Mouse (Mus musculus) midbrain, embryonic 13.5 days (tissue): ENCODE results near the gene Mmel1. TPM values are rescaled to one million over a fixed set of nuclear protein-coding genes. Genes with fewer than 3 reads are reported as not detected.

Experiments used
- ATAC-seq: fragments of 200-750 bp; cut with Nextera tagmentation; 2 replicates; pipeline ENCODE4 v1.8.0; 2017; ENCODE audit warnings: mild to moderate bottlenecking, moderate TSS enrichment, moderate library complexity
- H3K27ac ChIP-seq: fragments of 300-500 bp; sonication (generic); 2 replicates; pipeline ENCODE4 v1.5.1; 2015; ENCODE audit warnings: inconsistent platforms, mild to moderate bottlenecking, moderate library complexity
- H3K27me3 ChIP-seq: fragments of 300-500 bp; sonication (generic); 2 replicates; pipeline ENCODE4 v1.6.1; 2015; ENCODE audit warnings: mild to moderate bottlenecking, inconsistent platforms
- H3K36me3 ChIP-seq: fragments of 300-500 bp; sonication (generic); 2 replicates; pipeline ENCODE4 v1.6.1; 2015; ENCODE audit warnings: mild to moderate bottlenecking, inconsistent platforms
- H3K4me1 ChIP-seq: fragments of 300-500 bp; sonication (generic); replicated peaks from 2 replicates; pipeline ENCODE4 v1.6.1; 2015; ENCODE audit warnings: inconsistent platforms
- H3K4me2 ChIP-seq: fragments of 300-500 bp; sonication (generic); replicated peaks from 2 replicates; pipeline ENCODE4 v1.6.1; 2015; ENCODE audit warnings: moderate library complexity, mild to moderate bottlenecking, inconsistent platforms
- H3K4me3 ChIP-seq: fragments of 300-500 bp; sonication (generic); replicated peaks from 2 replicates; pipeline ENCODE4 v1.5.1; 2015; ENCODE audit warnings: mild to moderate bottlenecking, inconsistent platforms
- H3K9ac ChIP-seq: fragments of 300-500 bp; sonication (generic); replicated peaks from 2 replicates; pipeline ENCODE4 v1.6.1; 2015; ENCODE audit warnings: mild to moderate bottlenecking, inconsistent platforms
- H3K9me3 ChIP-seq: fragments of 300-500 bp; sonication (generic); 2 replicates; pipeline ENCODE4 v1.6.1; 2016; ENCODE audit warnings: mild to moderate bottlenecking, inconsistent platforms
- WGBS: fragments of 180-500 bp; shearing (Covaris S2); methylation state at CpG from one replicate; pipeline ENCODE4 v1.1.7; 2015; 5-methylcytosine and 5-hydroxymethylcytosine counted together
- polyA plus RNA-seq: library from polyadenylated mRNA; unstranded; fragments of >200 nt; fragmentation: Nextera tagmentation; extraction: Ambion mirVana; gene quantifications from 2 replicates; pipeline ENCODE4 v1.2.1, GENCODE M21; 2015

Mmel1 gene
- polyA plus RNA-seq, 1 experiment from 2014 or later: 0.35 TPM

DNA sequence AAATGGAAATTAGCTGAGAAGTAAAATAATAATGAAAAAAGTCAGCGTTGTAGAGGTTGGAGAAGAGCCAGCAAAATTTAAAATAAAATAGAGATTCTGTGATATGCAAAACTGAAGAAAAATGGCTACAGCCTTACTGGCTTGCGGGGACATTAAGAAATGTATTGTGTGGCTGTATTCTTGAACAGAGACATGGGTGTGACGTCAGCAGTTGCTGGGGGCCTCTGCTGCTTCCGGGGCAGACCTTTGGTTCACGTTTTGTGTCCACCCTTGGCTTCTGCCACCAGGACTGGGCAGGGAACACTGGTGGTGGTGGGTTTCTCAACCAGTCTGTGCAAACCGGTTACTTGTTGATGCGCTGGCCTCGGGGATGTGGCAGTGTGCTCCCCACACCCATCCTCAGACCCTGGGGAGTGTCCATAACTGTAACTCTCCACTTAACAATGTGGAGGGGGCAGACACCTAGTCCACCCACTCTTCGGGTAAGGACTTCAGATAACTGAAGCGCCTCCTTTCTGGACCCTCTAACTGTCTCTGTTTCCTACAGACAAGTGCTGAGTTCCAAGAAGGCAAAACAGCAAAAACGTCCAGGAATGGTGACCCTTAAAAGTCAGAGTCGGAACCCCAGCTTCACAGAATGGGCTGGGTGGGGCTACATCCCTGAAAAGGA lies 14.6 kb upstream of the Mmel1 start:
- Histone ChIP-seq H3K27me3 (peaks cover 52% of the 10 kb centered on the region), H3K9ac (peak overlapping the region; percentile 72; the same call in 1 of the 2 replicates), H3K4me3 (peak overlapping the region; percentile 51)

DNA sequence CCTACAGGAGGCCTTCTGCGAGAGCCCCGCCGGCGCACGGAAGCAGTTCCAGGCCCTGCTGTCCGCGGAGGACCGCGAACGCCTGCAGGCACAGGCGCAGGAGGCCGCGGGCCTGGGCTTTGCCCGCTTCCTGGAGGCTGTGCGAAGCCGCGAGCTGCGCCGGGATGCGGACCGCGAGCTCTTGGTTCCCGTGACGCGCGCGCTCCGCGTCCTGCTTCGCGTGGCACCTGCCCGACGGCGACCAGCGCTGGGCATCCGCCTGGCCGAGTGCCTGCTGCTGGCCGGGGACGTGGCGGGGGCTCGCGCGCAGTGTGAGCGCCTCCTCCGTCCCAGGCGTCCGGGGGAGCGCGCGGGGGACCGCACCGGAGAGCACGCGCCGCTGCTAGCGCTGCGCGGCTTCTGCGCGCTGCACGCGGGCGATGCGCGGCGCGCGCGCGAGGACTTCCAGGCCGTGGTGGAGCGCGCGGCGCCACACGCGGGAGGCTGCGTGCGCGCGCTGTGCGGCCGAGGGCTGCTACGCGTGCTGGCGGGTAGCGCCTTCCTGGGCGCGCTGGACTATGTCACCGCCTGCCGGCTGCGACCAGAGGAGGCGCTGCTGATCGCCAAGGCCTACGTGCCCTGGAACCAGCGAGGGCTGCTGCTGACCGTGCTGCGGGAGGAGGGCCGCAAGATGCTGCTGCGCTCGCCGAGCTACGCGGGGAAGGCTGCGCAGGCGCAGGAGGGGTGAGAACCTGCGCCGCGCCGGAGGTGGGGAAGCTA lies 13.5 kb upstream of the Mmel1 start:
- H3K27ac ChIP-seq: peak overlapping the region; percentile 90
- peak overlapping the region; percentile 72 for H3K9ac ChIP-seq
- H3K9me3 ChIP-seq: no peaks in the 10 kb centered on the region
- peak overlapping the region; percentile 79 for H3K4me2 ChIP-seq
- H3K4me3 ChIP-seq: peak overlapping the region; percentile 51
- H3K27me3 ChIP-seq: peaks cover 57% of the 10 kb centered on the region
- ATAC-seq: peak; percentile 98
- H3K36me3 ChIP-seq: no peaks in the 10 kb centered on the region
- peaks cover 13% of the 10 kb centered on the region for H3K4me1 ChIP-seq
- WGBS: under 1% methylated on average over 107 of the region's 110 CpGs

More for the DNA sequence above, 14.6 kb upstream of the Mmel1 start:
- H3K4me1 ChIP-seq: peaks cover 13% of the 10 kb centered on the region
- peak overlapping the region; percentile 79 for H3K4me2 ChIP-seq
- no peak overlapping the region for H3K27ac ChIP-seq
- no peaks in the 10 kb centered on the region for H3K36me3 ChIP-seq
- H3K9me3 ChIP-seq: no peaks in the 10 kb centered on the region
- 60% methylated on average over 12 of the region's 12 CpGs for WGBS
- ATAC-seq: no peak

DNA sequence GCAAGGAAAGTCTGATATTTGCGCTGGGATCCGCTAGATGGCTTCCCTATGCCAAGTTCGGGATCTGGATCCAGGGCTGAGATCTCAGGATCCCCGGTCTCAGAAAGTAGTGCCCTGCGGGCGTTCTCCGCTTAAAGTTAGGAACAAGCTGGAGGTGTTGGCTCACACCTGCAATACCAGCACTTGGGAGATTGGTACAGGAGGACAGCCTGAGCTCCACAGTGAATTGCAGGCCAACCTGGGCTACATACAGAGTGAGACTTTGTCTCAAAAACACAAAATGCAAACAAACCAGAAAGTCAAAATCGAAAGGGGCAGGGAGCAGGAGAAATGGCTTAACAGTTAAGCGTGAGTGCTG lies 12.9 kb upstream of the Mmel1 start:
- H3K4me3 ChIP-seq: peak overlapping the region; percentile 51
- H3K27me3 ChIP-seq: peaks cover 62% of the 10 kb centered on the region
- peaks cover 13% of the 10 kb centered on the region for H3K4me1 ChIP-seq
- 15% methylated on average over 9 of the region's 9 CpGs for WGBS
- ATAC-seq: peak; percentile 55; the same call in 1 of the 2 replicates
- peak overlapping the region; percentile 79 for H3K4me2 ChIP-seq
- H3K36me3 ChIP-seq: no peaks in the 10 kb centered on the region
- peak overlapping the region; percentile 90; the same call in 1 of the 2 replicates for H3K27ac ChIP-seq
- no peaks in the 10 kb centered on the region for H3K9me3 ChIP-seq
- H3K9ac ChIP-seq: peak overlapping the region; percentile 72; the same call in 1 of the 2 replicates

- Histone ChIP-seq H3K4me1 (peaks cover 13% of the 10 kb centered on the region), H3K4me3 (0 out of 2 replicates have a peak overlapping the region, but pooled peaks have one; percentile 51), H3K27me3 (peaks cover 62% of the 10 kb centered on the region), H3K4me2 (peak overlapping the region; percentile 79), H3K9ac (0 out of 2 replicates have a peak overlapping the region, but pooled peaks have one; percentile 72), H3K27ac (peak overlapping the region; percentile 90; the same call in 1 of the 2 replicates), H3K9me3 (no peaks in the 10 kb centered on the region), H3K36me3 (no peaks in the 10 kb centered on the region)
- 84% methylated on average over 7 of the region's 7 CpGs for WGBS
- no peak for ATAC-seq
Observed at GRCm38 (mm10) chr4:154856882-154857281, 12.5 kb upstream of the Mmel1 start.

DNA sequence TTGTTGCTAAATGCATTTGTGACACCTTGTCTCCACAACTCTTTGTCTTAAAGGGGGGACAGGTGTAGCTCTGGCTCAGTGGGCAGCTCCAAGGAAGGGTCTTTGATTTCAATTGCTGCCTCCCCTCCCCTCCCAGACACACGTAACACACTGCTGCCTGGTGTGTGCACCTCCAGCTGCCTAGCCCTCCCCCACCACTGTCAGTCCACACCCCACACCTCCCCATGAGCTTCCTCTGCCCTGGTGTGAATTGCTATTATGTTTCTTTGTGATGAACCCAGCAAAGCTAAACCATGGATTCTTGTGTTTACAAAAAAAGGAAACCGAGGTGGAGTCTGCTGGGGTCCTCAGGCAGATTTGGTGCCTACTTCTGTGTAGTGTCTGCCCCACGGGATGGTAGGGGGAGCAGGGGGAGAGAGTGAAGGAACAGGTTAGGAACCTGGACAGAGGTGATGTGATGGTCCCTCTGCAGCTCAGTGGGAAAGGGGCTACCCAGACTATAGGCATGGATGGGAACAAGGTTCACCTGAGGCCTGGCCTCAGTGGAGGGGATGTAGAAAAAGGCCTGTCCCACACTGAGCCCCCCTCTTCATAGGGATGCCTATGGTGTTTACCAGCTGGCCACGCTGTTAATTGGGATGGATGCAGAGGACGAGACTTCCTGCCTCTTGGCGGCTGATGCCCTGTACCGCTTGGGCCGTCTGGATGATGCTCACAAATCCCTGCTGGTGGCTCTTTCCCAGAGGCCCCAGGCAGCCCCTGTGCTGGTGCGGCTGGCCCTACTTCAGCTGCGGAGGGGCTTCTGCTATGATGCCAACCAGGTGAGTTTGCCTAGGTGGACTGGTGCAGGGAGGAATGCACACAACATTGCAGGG lies 11.8 kb upstream of the Mmel1 start:
- no peak for ATAC-seq
- Histone ChIP-seq H3K9me3 (no peaks in the 10 kb centered on the region), H3K27ac (no peak overlapping the region), H3K4me3 (no peak overlapping the region), H3K27me3 (peaks cover 61% of the 10 kb centered on the region), H3K36me3 (no peaks in the 10 kb centered on the region), H3K9ac (no peak overlapping the region), H3K4me1 (peaks cover 13% of the 10 kb centered on the region), H3K4me2 (no peak overlapping the region)
- 80% methylated on average over 10 of the region's 10 CpGs for WGBS

- Histone ChIP-seq H3K36me3 (no peaks in the 10 kb centered on the region), H3K4me3 (no peak overlapping the region), H3K27me3 (peaks cover 53% of the 10 kb centered on the region), H3K4me2 (no peak overlapping the region), H3K9ac (no peak overlapping the region), H3K27ac (no peak overlapping the region), H3K4me1 (peaks cover 15% of the 10 kb centered on the region), H3K9me3 (no peaks in the 10 kb centered on the region)
- WGBS: 76% methylated on average over 3 of the region's 3 CpGs
- no peak for ATAC-seq
Observed at GRCm38 (mm10) chr4:154858601-154859000, 10.8 kb upstream of the Mmel1 start.

- Histone ChIP-seq H3K4me1 (peaks cover 19% of the 10 kb centered on the region), H3K9me3 (no peaks in the 10 kb centered on the region), H3K27me3 (peaks cover 33% of the 10 kb centered on the region), H3K36me3 (no peaks in the 10 kb centered on the region), H3K4me2 (no peak overlapping the region), H3K27ac (no peak overlapping the region), H3K4me3 (no peak overlapping the region), H3K9ac (no peak overlapping the region)
- ATAC-seq: no peak
- WGBS: 78% methylated on average over 5 of the region's 5 CpGs
Observed at GRCm38 (mm10) chr4:154861967-154862366, 7.4 kb upstream of the Mmel1 start.

GRCm38 (mm10) chr4:154863436-154863935 lies 5.9 kb upstream of the Mmel1 start:
- no peak for ATAC-seq

GRCm38 (mm10) chr4:154864271-154864771 lies 5.1 kb upstream of the Mmel1 start:
- WGBS: under 1% methylated on average over 18 of the region's 18 CpGs
- H3K36me3 ChIP-seq: no peaks in the 10 kb centered on the region

More at GRCm38 (mm10) chr4:154863436-154863935, 5.9 kb upstream of the Mmel1 start:
- H3K36me3 ChIP-seq: no peaks in the 10 kb centered on the region
- H3K4me3 ChIP-seq: no peak overlapping the region
- no peak overlapping the region for H3K9ac ChIP-seq
- H3K27me3 ChIP-seq: peaks cover 26% of the 10 kb centered on the region; the same call in 1 of the 2 replicates
- H3K9me3 ChIP-seq: no peaks in the 10 kb centered on the region
- H3K4me1 ChIP-seq: peaks cover 19% of the 10 kb centered on the region
- H3K4me2 ChIP-seq: no peak overlapping the region
- WGBS: 85% methylated on average over 3 of the region's 3 CpGs
- peak overlapping the region; percentile 79 for H3K27ac ChIP-seq

GRCm38 (mm10) chr4:154864961-154865760 lies 4.2 kb upstream of the Mmel1 start:
- peak overlapping the region; percentile 79 for H3K27ac ChIP-seq
- H3K4me2 ChIP-seq: peak overlapping the region; percentile 55

More at GRCm38 (mm10) chr4:154864271-154864771, 5.1 kb upstream of the Mmel1 start:
- H3K4me2 ChIP-seq: peak overlapping the region; percentile 55
- H3K27ac ChIP-seq: peak overlapping the region; percentile 79
- H3K9me3 ChIP-seq: no peaks in the 10 kb centered on the region
- H3K4me1 ChIP-seq: peaks cover 19% of the 10 kb centered on the region
- H3K4me3 ChIP-seq: peak overlapping the region; percentile 45
- peaks cover 28% of the 10 kb centered on the region; the same call in 1 of the 2 replicates for H3K27me3 ChIP-seq
- H3K9ac ChIP-seq: peak overlapping the region; percentile 69
- ATAC-seq: peak; percentile 92

More at GRCm38 (mm10) chr4:154864961-154865760, 4.2 kb upstream of the Mmel1 start:
- Histone ChIP-seq H3K4me1 (peaks cover 19% of the 10 kb centered on the region), H3K9ac (peak overlapping the region; percentile 69), H3K9me3 (no peaks in the 10 kb centered on the region), H3K36me3 (no peaks in the 10 kb centered on the region), H3K27me3 (peaks cover 22% of the 10 kb centered on the region), H3K4me3 (peak overlapping the region; percentile 45; the same call in 1 of the 2 replicates)
- WGBS: 81% methylated on average over 18 of the region's 18 CpGs
- peak; percentile 49 for ATAC-seq
